Mouse (Mus musculus) liver, embryonic 16.5 days (tissue): ENCODE measurements at regions not wholly inside any gene's neighbourhood (a gene's known extent, or its start where the extent isn't known, plus 50 kb on each side); places are given as distances from the start of the nearest gene placed in this dataset.
"Not testable (repeated sequence)": the region's sequence is repeated elsewhere in the genome, so short reads cannot be mapped to it uniquely, and the experiment has no call there.

Experiments
- ATAC-seq: fragments of 200-750 bp; cut with Nextera tagmentation; 2 replicates; pipeline ENCODE4 v1.8.0; 2017; ENCODE audit warnings: low read depth, mild to moderate bottlenecking, moderate number of reproducible peaks, moderate library complexity
- H3K27ac ChIP-seq: fragments of 300-500 bp; sonication (generic); 2 replicates; pipeline ENCODE4 v1.5.1; 2014; ENCODE audit warnings: mild to moderate bottlenecking, low read length
- H3K27me3 ChIP-seq: fragments of 300-500 bp; sonication (generic); 2 replicates; pipeline ENCODE4 v1.6.1; 2014; ENCODE audit warnings: low read depth, low read length, mixed read lengths; ENCODE audit not compliant: control insufficient read depth, insufficient read depth
- H3K36me3 ChIP-seq: fragments of 300-500 bp; sonication (generic); 2 replicates; pipeline ENCODE4 v1.6.1; 2014; ENCODE audit warnings: mild to moderate bottlenecking; ENCODE audit not compliant: control insufficient read depth, insufficient read depth
- H3K4me1 ChIP-seq: fragments of 300-500 bp; sonication (generic); 2 replicates; pipeline ENCODE4 v1.6.1; 2014; ENCODE audit warnings: low read depth, low read length, mixed read lengths; ENCODE audit not compliant: control insufficient read depth
- H3K4me2 ChIP-seq: fragments of 300-500 bp; sonication (generic); 2 replicates; pipeline ENCODE4 v1.6.1; 2014; ENCODE audit warnings: low read depth, low read length, mixed read lengths
- H3K4me3 ChIP-seq: fragments of 300-500 bp; sonication (generic); 2 replicates; pipeline ENCODE4 v1.5.1; 2014; ENCODE audit warnings: low read depth, mild to moderate bottlenecking, low read length
- H3K9ac ChIP-seq: fragments of 300-500 bp; sonication (generic); 2 replicates; pipeline ENCODE4 v1.6.1; 2014; ENCODE audit warnings: low read depth, low read length
- H3K9me3 ChIP-seq: fragments of 300-500 bp; sonication (generic); replicated peaks from 2 replicates; pipeline ENCODE4 v1.6.1; 2016; ENCODE audit warnings: low read length; ENCODE audit not compliant: control insufficient read depth
- WGBS: fragments of 180-500 bp; shearing (Covaris S2); extraction: QIAGEN DNeasy Blood & Tissue Kit; methylation state at CpG from one replicate; pipeline ENCODE4 v1.1.7; 2014; ENCODE audit not compliant: insufficient replicate concordance; 5-methylcytosine and 5-hydroxymethylcytosine counted together

- Histone ChIP-seq H3K4me3 (no peak overlapping the region), H3K27me3 (no peaks in the 10 kb centered on the region), H3K27ac (no peak overlapping the region), H3K9me3 (no peaks in the 10 kb centered on the region), H3K4me1 (no peaks in the 10 kb centered on the region), H3K36me3 (no peaks in the 10 kb centered on the region), H3K4me2 (no peak overlapping the region), H3K9ac (no peak overlapping the region)
- WGBS, result 48% methylated on average over 1 of the region's 1 CpGs
- ATAC-seq, result 0 out of 2 replicates have a peak, but pooled peaks have one; percentile 47
Observed at GRCm38 (mm10) chrX:94857501-94857900, 133.1 kb downstream of the Zxdb start.

- H3K27ac ChIP-seq, result no peak overlapping the region
- no peaks in the 10 kb centered on the region for H3K36me3 ChIP-seq
- ATAC-seq, result peak; percentile 79
- H3K4me2 ChIP-seq, result no peak overlapping the region
- H3K4me1 ChIP-seq, result no peaks in the 10 kb centered on the region
- no peaks in the 10 kb centered on the region for H3K27me3 ChIP-seq
- H3K9me3 ChIP-seq, result no peaks in the 10 kb centered on the region
- WGBS, result 39% methylated on average over 4 of the region's 4 CpGs
- H3K9ac ChIP-seq, result no peak overlapping the region
- H3K4me3 ChIP-seq, result no peak overlapping the region
Observed at GRCm38 (mm10) chrX:94857954-94858353, 133.6 kb downstream of the Zxdb start.

- no peaks in the 10 kb centered on the region for H3K27me3 ChIP-seq
- peak overlapping the region; percentile 22; the same call in 1 of the 2 replicates for H3K4me3 ChIP-seq
- peak overlapping the region; percentile 31; the same call in 1 of the 2 replicates for H3K9ac ChIP-seq
- peak overlapping the region; percentile 95 for H3K27ac ChIP-seq
- H3K36me3 ChIP-seq, result no peaks in the 10 kb centered on the region
- WGBS, result 21% methylated on average over 1 of the region's 1 CpGs
- ATAC-seq, result peak; percentile 95
- no peaks in the 10 kb centered on the region for H3K9me3 ChIP-seq
- peak overlapping the region; percentile 53 for H3K4me2 ChIP-seq
- peaks cover 4% of the 10 kb centered on the region for H3K4me1 ChIP-seq
Observed at GRCm38 (mm10) chrX:94863123-94863522, 138.8 kb downstream of the Zxdb start.

GRCm38 (mm10) chrX:94865531-94866502 lies 141.4 kb downstream of the Zxdb start:
- 21% methylated on average over 18 of the region's 18 CpGs for WGBS
- peaks cover 4% of the 10 kb centered on the region for H3K4me1 ChIP-seq
- no peaks in the 10 kb centered on the region for H3K27me3 ChIP-seq
- no peak overlapping the region; the same call in 1 of the 2 replicates for H3K27ac ChIP-seq
- H3K9me3 ChIP-seq, result no peaks in the 10 kb centered on the region
- peak overlapping the region; percentile 54 for H3K9ac ChIP-seq
- H3K4me2 ChIP-seq, result peak overlapping the region; percentile 65
- no peaks in the 10 kb centered on the region for H3K36me3 ChIP-seq
- H3K4me3 ChIP-seq, result peak overlapping the region; percentile 48
- peak; percentile 83 for ATAC-seq

GRCm38 (mm10) chrX:94883547-94883946 lies 142.9 kb downstream of the Spin4 start:
- not testable (repeated sequence) for H3K9ac ChIP-seq, H3K4me1 ChIP-seq, H3K27me3 ChIP-seq, H3K27ac ChIP-seq, H3K4me2 ChIP-seq, H3K9me3 ChIP-seq, ATAC-seq, H3K36me3 ChIP-seq, H3K4me3 ChIP-seq
- 78% methylated on average over 2 of the region's 2 CpGs for WGBS
